Mouse (Mus musculus) small intestine, adult 2 months (tissue): Measurements from ENCODE around the gene Kif2a.

Experiments used
- CTCF ChIP-seq: fragments of 200-500 bp; IDR thresholded peaks from 2 replicates; pipeline ENCODE4 v1.5.1; 2012; ENCODE audit warnings: low read depth, mild to moderate bottlenecking, control low read depth, inconsistent platforms, low read length, moderate library complexity, mixed read lengths; ENCODE audit not compliant: insufficient replicate concordance, insufficient read length; ENCODE audit errors: extremely low read depth
- POLR2A ChIP-seq: fragments of 200-500 bp; IDR thresholded peaks from 2 replicates; pipeline ENCODE4 v1.6.1; 2012; ENCODE audit warnings: low read depth, mild to moderate bottlenecking, control low read depth, inconsistent platforms, low read length, moderate library complexity

DNA sequence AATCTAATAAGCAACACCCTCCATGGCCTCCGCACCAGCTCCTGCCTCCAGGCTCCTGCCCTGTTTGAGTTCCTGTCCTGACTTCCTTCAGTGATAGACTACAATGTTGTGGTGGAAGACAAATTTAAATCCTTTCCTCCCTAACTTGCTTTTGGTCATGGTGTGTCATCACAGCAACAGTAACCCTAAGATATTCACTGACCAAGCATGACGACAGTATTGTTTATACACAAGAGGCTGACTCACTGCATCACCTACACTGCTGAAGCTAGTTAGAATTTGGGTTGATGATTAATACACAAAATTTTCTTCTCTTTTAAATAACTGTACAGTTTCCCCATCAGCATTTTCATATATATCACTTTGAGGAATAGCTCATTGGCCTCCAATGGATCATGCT lies 18.7 kb downstream of the Kif2a start:
- no peak for TF ChIP-seq CTCF
- no peak for TF ChIP-seq POLR2A
